Mouse (Mus musculus) thymus, adult 2 months (tissue): ENCODE data around the gene Slfn8. TPM values are rescaled to one million over a fixed set of nuclear protein-coding genes. Genes with fewer than 3 reads are reported as not detected.
A peak's percentile ranks its signal among the peaks of the same experiment; 100 is the strongest.
"Not testable (repeated sequence)": the region's sequence is repeated elsewhere in the genome, so short reads cannot be mapped to it uniquely, and the experiment has no call there.

Experiments used
- DNase-seq: peaks from one replicate; pipeline ENCODE4 v3.0.0; 2021
- H3K27ac ChIP-seq: fragments of 200-500 bp; 2 replicates; pipeline ENCODE4 v1.5.1; 2012; ENCODE audit warnings: low read length, control low read depth; ENCODE audit not compliant: control insufficient read depth, insufficient read depth
- H3K27me3 ChIP-seq: fragments of 200-500 bp; 2 replicates; pipeline ENCODE4 v1.6.1; 2012; ENCODE audit warnings: mild to moderate bottlenecking, low read length, moderate library complexity, mixed read lengths; ENCODE audit not compliant: control insufficient read depth, insufficient read depth
- H3K36me3 ChIP-seq: fragments of 200-500 bp; 2 replicates; pipeline ENCODE4 v1.6.1; 2012; ENCODE audit warnings: mild to moderate bottlenecking, low read length, moderate library complexity; ENCODE audit not compliant: control insufficient read depth, insufficient read depth
- H3K4me1 ChIP-seq: fragments of 200-500 bp; replicated peaks from 2 replicates; pipeline ENCODE4 v1.6.1; 2012; ENCODE audit warnings: low read length; ENCODE audit not compliant: control insufficient read depth, insufficient read depth
- H3K4me3 ChIP-seq: fragments of 200-500 bp; 2 replicates; pipeline ENCODE4 v1.5.1; 2012; ENCODE audit warnings: mild to moderate bottlenecking, low read length, control low read depth, moderate library complexity; ENCODE audit not compliant: control insufficient read depth, insufficient read depth
- CTCF ChIP-seq: fragments of 200-500 bp; IDR thresholded peaks from 2 replicates; pipeline ENCODE4 v1.5.1; 2012; ENCODE audit warnings: mild to moderate bottlenecking, control low read depth, low read length, moderate library complexity, borderline replicate concordance; ENCODE audit not compliant: control insufficient read depth, poor library complexity, insufficient read depth; ENCODE audit errors: extremely low read depth
- POLR2A ChIP-seq: fragments of 200-500 bp; IDR thresholded peaks from 2 replicates; pipeline ENCODE4 v1.6.1; 2012; ENCODE audit warnings: mild to moderate bottlenecking, low read length, control low read depth, moderate library complexity; ENCODE audit not compliant: control insufficient read depth, poor library complexity, insufficient read depth; ENCODE audit errors: extremely low read depth
- WGBS: fragments of 180-500 bp; shearing (Covaris S2); methylation state at CpG from one replicate; pipeline ENCODE4 v1.1.7; 2018; 5-methylcytosine and 5-hydroxymethylcytosine counted together
- polyA plus RNA-seq: library from polyadenylated mRNA; depleted of rRNA; stranded (reverse); fragments of >200 nt; gene quantifications from 2 replicates; pipeline ENCODE4 v1.2.3, GENCODE M21; 2012

Slfn8 gene
- polyA plus RNA-seq, 1 experiment = 4.2 TPM

- Histone ChIP-seq H3K36me3 (peaks cover 30% of the 10 kb centered on the region), H3K27ac (no peak overlapping the region), H3K4me3 (no peak overlapping the region), H3K27me3 (no peaks in the 10 kb centered on the region), H3K4me1 (peaks cover 15% of the 10 kb centered on the region)
- TF ChIP-seq POLR2A (no peak), CTCF (no peak)
- no peak for DNase-seq
- WGBS = 93% methylated on average over 1 of the region's 1 CpGs
Observed at GRCm38 (mm10) chr11:83013356-83013755, 7.3 kb downstream of the Slfn8 start.

GRCm38 (mm10) chr11:82991469-82992166 is 29.0 kb downstream of the Slfn8 start, which contains the start of gene Slfn9:
Gene Slfn9 (minus strand): TSS chr11:82991830.
- Histone ChIP-seq H3K4me1 (peaks cover 11% of the 10 kb centered on the region), H3K27me3 (no peaks in the 10 kb centered on the region), H3K4me3 (peak within 1 kb of the TSS; percentile 72), H3K36me3 (no peaks in the 10 kb centered on the region), H3K27ac (peak within 1 kb of the TSS; percentile 40; the same call in 1 of the 2 replicates)
- WGBS = 4% methylated on average over 14 of the region's 14 CpGs
- TF ChIP-seq POLR2A = no peak
- no peak for TF ChIP-seq CTCF
- no peak for DNase-seq

DNA sequence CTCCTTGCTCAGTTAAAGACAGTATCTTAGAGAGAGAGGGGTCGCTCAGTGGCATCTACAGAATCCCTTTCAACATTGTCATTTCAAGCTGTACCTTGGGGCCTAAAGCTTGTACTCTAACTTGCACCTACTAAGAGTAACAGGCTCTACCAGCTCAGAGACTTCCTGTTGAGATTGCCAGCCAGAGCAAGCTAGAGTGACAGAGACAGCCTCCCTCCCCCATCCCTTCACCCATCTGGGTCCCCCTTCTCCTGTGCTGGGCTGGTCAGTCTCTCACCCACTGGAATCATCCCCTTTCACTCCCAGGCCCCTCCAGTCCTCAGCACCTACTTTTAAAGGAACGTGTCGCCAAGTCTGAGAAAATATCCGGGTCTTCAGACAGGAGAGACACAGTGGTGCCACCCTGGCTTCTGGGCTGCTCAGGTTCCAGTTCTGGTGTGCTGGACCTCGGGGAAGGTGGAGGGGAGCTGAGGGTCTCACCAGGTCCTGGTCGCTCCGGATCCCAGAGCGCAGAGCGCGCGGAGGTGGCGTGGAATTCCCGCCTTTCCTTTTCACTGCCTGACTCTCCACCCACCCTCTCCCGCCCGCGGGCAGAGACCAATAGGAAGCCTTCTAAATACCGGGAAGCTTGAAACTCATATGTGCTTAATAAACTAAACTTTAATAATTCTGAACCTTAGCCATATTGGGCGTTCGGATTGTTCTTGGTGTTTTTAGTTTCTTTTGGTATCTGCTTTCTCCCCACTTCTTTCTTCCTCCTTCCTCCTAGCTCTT is 29.8 kb downstream of the Slfn8 start:
- 0 out of 2 replicates have a peak, but pooled peaks have one; percentile 24 for TF ChIP-seq POLR2A
- Histone ChIP-seq H3K27ac (peak overlapping the region; percentile 6; the same call in 1 of the 2 replicates), H3K4me3 (peak overlapping the region; percentile 72), H3K4me1 (peaks cover 11% of the 10 kb centered on the region)
- WGBS = 5% methylated on average over 19 of the region's 19 CpGs
- H3K27me3 ChIP-seq, H3K36me3 ChIP-seq: not testable (repeated sequence)
- peak; percentile 34 for DNase-seq

DNA sequence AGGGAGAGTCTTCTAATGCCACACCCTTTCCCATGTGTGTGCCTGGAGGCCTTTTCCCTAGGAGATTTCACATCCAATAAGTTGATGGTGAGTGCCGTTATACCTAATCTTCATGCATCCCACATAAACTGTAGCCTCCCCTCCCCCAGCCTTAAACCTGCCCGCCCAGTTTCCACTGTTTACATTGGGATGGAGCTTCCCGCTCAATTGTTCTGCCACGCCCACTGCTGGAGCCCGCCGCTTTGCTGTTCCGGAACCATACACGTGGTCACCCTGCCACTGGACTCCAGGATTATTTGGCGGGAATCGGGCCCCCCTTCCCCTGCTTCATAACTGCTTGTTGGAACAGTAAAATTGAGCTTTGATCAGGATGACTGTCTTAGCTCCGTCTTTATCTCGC is 31.3 kb downstream of the Slfn8 start:
- Histone ChIP-seq H3K27ac (no peak overlapping the region), H3K27me3 (no peaks in the 10 kb centered on the region), H3K36me3 (no peaks in the 10 kb centered on the region), H3K4me1 (peaks cover 11% of the 10 kb centered on the region), H3K4me3 (no peak overlapping the region)
- TF ChIP-seq POLR2A (no peak), CTCF (no peak)
- no peak for DNase-seq
- 75% methylated on average over 12 of the region's 12 CpGs for WGBS

DNA sequence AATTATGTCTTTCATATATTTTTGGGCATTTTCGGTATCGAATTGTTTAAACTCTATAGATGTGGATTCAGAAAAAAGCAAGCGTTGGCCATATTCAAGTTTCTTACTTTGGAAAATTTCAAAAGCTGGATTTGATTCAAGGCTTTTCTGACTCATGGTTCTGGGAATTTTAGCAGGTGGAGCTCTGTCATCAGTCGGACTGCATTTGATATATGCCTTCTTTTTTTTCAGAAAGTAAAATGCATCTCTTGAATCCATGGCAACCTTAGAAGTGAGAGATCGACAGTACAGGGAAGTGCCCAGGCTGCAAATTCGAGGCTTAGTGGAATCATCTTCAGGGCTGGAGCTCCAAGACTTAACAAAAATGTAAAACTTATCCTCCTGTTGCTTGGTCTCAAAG is 33.0 kb downstream of the Slfn8 start:
- TF ChIP-seq POLR2A (no peak), CTCF (no peak)
- Histone ChIP-seq H3K27me3 (no peaks in the 10 kb centered on the region), H3K27ac (no peak overlapping the region), H3K4me3 (no peak overlapping the region), H3K36me3 (no peaks in the 10 kb centered on the region), H3K4me1 (peaks cover 11% of the 10 kb centered on the region)
- no peak for DNase-seq
- 88% methylated on average over 6 of the region's 6 CpGs for WGBS

DNA sequence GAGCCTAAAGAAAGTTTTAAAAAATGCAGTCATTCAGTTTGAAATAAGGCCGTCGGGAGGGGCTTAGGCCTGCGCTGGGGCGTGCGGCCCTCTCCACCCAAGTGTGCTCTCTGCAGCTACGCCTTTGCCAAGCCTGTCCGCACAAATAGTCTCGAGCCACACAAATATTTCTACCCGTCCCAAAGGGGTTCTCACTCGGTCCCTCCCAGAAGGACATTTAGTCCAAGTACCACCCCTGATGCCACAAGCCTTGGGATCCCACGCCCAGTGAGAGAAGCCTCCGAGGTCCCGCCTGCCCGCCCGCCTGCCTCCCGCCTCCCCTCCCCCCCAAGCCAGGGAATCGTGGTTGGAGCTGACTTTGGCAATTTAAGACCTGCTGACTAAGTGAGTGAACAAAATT is 37.4 kb downstream of the Slfn8 start:
- TF ChIP-seq CTCF = no peak
- no peak for TF ChIP-seq POLR2A
- no peak for DNase-seq
- no peak overlapping the region for H3K27ac ChIP-seq
- H3K36me3 ChIP-seq = no peaks in the 10 kb centered on the region
- 96% methylated on average over 17 of the region's 17 CpGs for WGBS
- no peak overlapping the region for H3K4me3 ChIP-seq
- no peaks in the 10 kb centered on the region for H3K4me1 ChIP-seq
- no peaks in the 10 kb centered on the region for H3K27me3 ChIP-seq

DNA sequence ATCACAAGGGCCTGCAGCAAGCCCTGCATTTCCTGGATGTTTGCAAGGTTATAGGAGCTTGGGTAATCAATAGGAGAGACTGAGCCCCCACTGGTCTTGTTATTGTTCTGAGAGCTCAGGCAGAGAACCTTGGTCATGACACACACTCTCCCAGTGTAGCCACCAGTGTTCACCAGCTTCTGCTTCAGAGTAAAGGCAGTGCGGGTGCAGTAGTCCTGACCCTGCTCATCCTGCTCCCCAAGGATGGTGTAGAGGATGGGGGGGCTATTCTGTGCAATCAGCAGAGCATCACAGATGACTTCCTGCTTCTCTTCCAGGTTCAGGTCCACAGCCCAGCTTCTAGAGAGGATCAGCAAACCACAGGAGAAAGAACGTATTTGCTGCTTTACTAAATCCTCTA is 38.2 kb downstream of the Slfn8 start:
- H3K27me3 ChIP-seq = not testable (repeated sequence)

More for the DNA sequence above, 38.2 kb downstream of the Slfn8 start:
- not testable (repeated sequence) for DNase-seq, H3K4me1 ChIP-seq, H3K36me3 ChIP-seq, H3K4me3 ChIP-seq, H3K27ac ChIP-seq
- 96% methylated on average over 2 of the region's 2 CpGs for WGBS
